Mouse (Mus musculus): ENCODE data around the gene Galnt2.

Gene Galnt2

GRCm38 (mm10) chr8:124319316-124319652 is 88.1 kb downstream of the Galnt2 start:
- no peak for DNase-seq (ENCODE audit: low spot score in 2 of 2)

GRCm38 (mm10) chr8:124321227-124321840 is 90.1 kb downstream of the Galnt2 start:
- DNase-seq (ENCODE audit: low spot score in 2 of 2), result no peak

GRCm38 (mm10) chr8:124323356-124323755 is 92.2 kb downstream of the Galnt2 start:
- no peak for DNase-seq (ENCODE audit: low spot score in 2 of 2)

DNA sequence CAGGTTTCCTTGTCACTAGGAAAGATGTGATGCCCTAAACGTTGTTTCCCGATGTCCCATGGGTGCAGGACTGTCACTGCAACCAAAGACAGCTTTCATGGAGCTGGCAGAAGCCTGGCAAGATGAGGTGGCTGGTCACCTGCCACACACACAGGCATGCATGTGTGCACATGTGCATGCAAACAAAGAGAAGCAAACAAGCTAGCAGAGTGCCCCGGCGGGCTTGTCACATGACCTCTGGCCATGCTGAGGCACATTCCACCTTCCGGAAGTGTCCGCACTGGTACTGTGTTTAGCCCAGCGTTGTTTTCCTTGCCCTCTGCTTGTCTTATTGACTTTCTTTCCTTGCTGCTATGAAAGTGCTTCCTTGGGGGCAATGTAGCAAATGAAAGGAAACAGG is 97.1 kb downstream of the Galnt2 start:
- peak in 1 of 2 experiments; percentile 65 for DNase-seq (ENCODE audit: low spot score in 2 of 2)

GRCm38 (mm10) chr8:124329690-124330089 is 98.5 kb downstream of the Galnt2 start:
- no peak for DNase-seq (ENCODE audit: low spot score in 2 of 2)

DNA sequence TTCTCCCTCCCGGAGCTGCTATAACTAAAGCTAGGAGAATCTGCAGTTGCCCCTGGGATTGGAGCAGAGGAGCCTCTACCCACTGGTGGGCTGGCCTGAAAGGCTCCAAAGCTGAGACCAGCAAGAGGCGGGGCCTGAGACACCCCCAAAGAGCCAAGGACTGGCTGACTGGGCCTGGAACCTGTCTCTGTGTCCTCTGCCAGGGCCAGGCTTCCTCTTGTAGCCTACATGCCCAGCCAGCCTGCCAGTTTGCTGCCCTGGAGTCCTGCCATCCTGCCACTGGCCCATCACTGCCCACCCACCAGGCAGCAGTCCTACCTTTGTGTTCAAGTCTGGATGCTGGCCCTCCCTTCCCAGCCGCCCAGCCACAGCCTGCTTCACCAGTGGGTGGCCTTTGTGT is 99.2 kb downstream of the Galnt2 start:
- no peak for DNase-seq (ENCODE audit: low spot score in 2 of 2)

GRCm38 (mm10) chr8:124331094-124331493 is 99.9 kb downstream of the Galnt2 start:
- DNase-seq (ENCODE audit: low spot score in 2 of 2), result peak in 1 of 2 experiments; percentile 22

GRCm38 (mm10) chr8:124331706-124332105 is 100.5 kb downstream of the Galnt2 start:
- no peak for DNase-seq (ENCODE audit: low spot score in 2 of 2)

GRCm38 (mm10) chr8:124336302-124336701 is 105.1 kb downstream of the Galnt2 start:
- DNase-seq (ENCODE audit: low spot score in 2 of 2), result no peak

DNA sequence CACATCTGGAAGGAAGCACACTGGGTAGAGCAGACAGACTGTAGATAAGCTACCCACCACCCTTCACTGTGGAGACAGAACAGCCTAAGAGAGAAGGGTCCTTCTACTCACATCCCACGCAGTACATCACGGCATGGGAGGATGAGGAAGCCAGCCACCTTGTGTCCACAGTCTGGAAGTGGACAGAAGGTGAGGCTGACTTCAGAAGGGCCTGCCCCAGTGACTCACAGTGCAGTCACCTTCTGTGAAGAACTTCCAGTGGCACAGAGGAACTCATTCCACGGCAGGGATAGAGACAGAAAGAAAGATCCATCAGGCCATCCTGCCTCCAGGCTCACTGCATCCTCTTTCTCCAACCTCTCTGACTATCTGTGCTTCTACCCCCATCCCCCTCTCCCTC is 108.6 kb downstream of the Galnt2 start:
- no peak for DNase-seq (ENCODE audit: low spot score in 2 of 2)

DNA sequence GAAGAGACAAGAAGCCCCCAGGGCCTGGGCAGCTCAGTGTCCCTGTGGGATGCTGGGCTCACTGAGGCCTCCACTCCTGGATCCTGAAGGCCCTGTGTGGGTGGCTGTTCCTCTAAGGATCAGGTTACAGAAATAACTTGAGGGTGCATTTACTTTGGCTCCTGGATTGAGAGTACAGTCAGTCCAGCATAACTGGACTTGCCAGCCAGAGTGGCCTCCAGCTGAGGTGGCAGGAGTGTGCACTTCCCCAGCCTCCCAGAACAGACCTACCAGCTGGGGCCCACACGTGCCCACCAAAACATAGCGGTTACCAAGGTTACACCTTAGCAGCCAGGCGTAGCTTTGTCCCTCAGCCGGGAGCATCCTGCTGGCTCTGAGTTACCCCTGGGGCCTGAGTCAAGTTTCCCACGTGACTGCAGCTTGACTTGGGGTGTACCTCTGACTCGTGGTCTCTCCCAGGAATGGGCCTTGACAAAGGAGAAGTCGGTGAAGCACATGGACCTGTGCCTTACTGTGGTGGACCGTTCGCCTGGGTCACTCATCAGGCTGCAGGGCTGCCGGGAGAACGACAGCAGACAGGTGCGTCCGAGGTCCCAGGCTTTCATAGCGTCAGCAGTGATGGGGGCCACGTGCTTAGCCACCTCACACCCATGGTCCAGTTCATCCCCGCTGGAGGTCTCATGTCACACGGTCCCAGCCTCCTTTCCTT is 109.3 kb downstream of the Galnt2 start:
- no peak for DNase-seq (ENCODE audit: low spot score in 2 of 2)

DNA sequence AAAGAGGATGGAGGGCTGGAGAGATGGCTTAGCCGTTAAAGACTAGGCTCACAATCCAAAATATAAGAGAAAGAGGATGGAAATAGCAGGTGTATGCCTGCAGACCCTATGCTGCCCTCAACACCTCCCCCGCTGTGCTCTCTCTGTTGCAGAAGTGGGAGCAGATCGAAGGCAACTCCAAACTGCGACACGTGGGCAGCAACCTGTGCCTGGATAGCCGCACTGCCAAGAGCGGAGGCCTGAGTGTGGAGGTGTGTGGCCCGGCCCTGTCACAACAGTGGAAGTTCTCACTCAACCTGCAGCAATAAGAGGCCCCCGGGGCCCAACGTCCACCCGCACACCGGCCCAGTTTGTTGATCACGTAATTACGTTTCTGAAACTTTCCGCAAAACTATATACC is 112.0 kb downstream of the Galnt2 start:
- DNase-seq (ENCODE audit: low spot score in 2 of 2), result no peak

- DNase-seq (ENCODE audit: low spot score in 2 of 2), result no peak
Observed at GRCm38 (mm10) chr8:124343991-124344390, 112.8 kb downstream of the Galnt2 start.

GRCm38 (mm10) chr8:124345098-124345497 is 113.9 kb downstream of the Galnt2 start:
- peak in 1 of 2 experiments; percentile 62 for DNase-seq (ENCODE audit: low spot score in 2 of 2)

DNA sequence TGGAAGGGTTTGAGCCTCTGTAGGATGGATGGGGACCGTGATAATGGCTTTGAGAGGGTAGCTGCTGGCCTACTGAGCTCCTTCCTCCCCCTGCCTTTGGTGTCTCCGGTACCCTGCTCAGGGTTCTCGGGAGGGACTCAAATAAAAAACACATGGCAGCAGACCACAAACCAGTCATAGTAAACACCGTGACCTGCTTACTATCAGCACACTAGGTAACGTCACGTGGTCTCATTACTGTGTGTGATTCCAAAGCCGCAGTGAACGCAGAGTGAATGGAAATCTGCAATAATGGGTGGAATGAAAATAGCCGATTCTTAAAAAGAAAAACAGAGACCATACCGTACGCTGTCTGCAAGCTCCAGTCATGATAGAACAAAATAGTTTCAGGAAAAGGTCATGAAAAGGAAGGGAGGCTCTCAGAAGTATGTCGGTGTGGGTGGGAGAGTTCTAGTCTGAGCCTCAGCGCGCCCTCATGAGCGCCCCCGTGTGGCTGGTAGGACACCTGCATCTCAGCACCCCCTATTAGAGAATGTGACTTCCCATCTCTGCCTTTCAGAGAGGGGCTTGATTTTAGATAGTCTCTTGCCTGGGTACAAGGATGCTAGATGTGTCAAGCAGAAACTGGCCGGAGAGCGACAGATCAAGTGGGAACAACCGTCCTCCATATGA is 115.8 kb downstream of the Galnt2 start:
- DNase-seq (ENCODE audit: low spot score in 2 of 2), result peak in 1 of 2 experiments; percentile 57

DNA sequence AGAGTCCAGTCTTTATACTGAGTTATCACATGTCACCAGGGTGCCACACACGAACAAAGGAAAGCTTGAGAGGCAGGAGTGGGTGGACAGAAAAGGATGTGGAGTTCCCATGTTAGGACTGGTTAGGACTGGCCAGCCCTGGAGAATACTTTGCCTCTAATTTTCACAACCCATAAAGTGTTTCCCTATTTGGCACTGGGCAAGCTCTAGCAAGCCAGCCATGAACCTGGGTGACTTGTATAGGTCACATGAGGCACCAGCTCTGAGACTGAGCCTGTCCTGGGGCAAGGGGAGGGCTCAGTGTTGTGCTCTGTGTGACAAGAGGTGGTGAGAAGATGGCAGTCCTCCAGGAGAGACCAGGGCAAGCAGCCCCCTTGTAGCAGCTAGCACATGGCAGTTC is 116.9 kb downstream of the Galnt2 start:
- DNase-seq (ENCODE audit: low spot score in 2 of 2), result peak in 1 of 2 experiments; percentile 48

DNA sequence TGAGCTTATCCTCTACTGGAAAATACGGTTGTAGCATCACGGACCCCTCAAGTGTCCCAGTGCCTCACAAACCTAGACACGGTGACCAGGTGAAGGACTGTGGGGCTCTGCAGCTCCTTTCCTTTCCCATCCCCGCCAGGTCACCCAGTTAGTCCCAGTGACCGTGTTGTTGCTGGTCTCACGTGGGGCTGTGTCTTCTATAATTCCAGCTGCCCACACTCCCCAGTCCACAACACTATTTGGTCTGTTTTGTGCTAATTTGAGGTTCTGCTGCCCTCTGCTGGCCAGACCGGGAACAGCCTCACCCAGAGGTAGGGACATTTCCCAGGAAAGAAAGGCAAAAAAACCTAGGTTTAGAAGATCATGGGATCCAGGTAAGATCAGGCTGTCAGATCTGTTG is 118.5 kb downstream of the Galnt2 start:
- peak; percentile 83 to 85 for DNase-seq (ENCODE audit: low spot score in 2 of 2)

DNA sequence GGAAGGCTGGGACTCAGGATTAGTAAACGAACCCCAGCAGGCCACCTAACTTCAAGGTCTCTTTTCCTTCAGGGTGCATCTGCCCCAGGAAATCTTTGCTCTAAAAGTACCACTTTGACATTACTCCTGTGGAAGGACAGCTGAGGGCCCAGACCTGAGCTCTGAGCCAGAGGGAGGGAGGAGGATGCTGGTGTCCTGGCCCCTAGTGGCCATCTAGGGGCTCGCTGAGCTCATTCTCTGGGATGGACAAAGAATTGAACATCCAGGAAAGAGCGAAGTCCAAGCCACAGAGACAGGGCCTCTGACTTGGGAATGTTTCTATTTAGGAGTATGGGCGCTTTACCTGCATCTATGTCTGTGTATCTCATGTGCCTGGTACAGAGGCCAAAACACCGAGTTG is 120.4 kb downstream of the Galnt2 start:
- no peak for DNase-seq (ENCODE audit: low spot score in 2 of 2)

- DNase-seq (ENCODE audit: low spot score in 2 of 2), result no peak
Observed at GRCm38 (mm10) chr8:124360911-124361310, 129.7 kb downstream of the Galnt2 start.

- no peak for DNase-seq (ENCODE audit: low spot score in 2 of 2)
Observed at GRCm38 (mm10) chr8:124361773-124362427, 130.7 kb downstream of the Galnt2 start.

GRCm38 (mm10) chr8:124362589-124362988 is 131.4 kb downstream of the Galnt2 start:
- no peak for DNase-seq (ENCODE audit: low spot score in 2 of 2)

DNA sequence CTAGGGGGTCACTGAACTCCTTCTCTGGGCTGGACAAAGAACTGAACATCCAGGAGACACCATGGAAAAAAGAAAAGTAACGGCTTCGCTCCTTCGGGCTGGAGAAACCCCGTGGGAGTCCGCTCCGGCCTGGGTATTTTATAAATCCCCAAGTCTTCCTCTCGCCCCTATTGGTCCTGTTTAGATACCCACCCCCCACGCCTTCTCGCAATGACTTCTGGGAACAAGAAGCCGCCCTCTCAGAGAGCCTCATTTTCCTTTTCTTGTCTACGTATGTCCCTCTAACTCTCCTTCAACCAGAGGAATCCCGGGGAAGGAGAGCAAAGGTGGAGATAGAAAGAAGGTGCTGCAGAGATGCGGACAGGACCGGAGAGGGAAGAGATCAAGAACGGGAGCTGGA is 132.1 kb downstream of the Galnt2 start:
- DNase-seq (ENCODE audit: low spot score in 2 of 2), result no peak

DNA sequence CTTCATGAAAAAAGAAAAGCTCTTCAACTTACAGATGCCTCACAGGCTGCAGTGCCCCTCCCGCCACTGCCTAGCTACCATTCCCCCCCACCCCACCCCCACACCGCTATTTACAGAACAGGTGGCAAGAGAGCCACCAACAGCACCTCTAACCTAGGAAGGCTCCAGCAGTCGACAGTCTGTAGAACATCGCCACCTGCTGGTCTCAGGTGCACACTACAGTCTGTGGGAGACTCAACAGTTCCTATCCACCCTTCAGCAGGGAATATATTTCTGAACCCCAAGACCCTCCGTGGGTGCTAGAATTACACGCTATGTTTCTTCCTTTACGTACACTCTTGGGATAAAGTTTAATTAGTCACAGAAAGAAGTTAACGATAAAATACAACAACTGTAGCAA is 137.0 kb downstream of the Galnt2 start:
- DNase-seq (ENCODE audit: low spot score in 2 of 2), result peak; percentile 52 to 62
